ENCODE assay signal across 8 mouse cellular contexts in genomic region chr3:139205444-139205998, GRCm38 (mm10). TPM values are rescaled to one million over a fixed set of nuclear protein-coding genes. Genes with fewer than 3 reads are reported as not detected.
DNase-seq lines count a peak whose midpoint lies in the region; ATAC-seq and TF ChIP-seq lines count a peak whose summit lies in the region.

TSS of gene Stpg2 (plus strand) at chr3:139205694.

- peak within 1 kb of the TSS; percentile 69 for H3K4me2 ChIP-seq in hindbrain, embryonic 11.5 days (replicated peaks; ENCODE audit: low read depth, low read length)
- H3K4me2 ChIP-seq in lung, embryonic 14.5 days = peak within 1 kb of the TSS; percentile 87

- H3K36me3 ChIP-seq in hindbrain, embryonic 11.5 days (ENCODE audit: control insufficient read depth, insufficient read depth, low read length) = no peaks in the 10 kb centered on the region
- no peaks in the 10 kb centered on the region for H3K36me3 ChIP-seq in lung, embryonic 14.5 days (ENCODE audit: insufficient read depth)

- TF ChIP-seq CTCF in lung, embryonic 14.5 days (IDR thresholded peaks at IDR 0.05; ENCODE audit: low read depth) = 0 out of 2 replicates have a peak, but pooled peaks have one; percentile 24

- H3K9me3 ChIP-seq in hindbrain, embryonic 11.5 days (ENCODE audit: control insufficient read depth, low read length) = no peaks in the 10 kb centered on the region
- no peaks in the 10 kb centered on the region for H3K9me3 ChIP-seq in lung, embryonic 14.5 days (ENCODE audit: low read depth, low read length)

- peaks cover 5% of the 10 kb centered on the region; the same call in 1 of the 2 replicates for H3K27me3 ChIP-seq in hindbrain, embryonic 11.5 days (ENCODE audit: control insufficient read depth, insufficient read depth, low read length)
- H3K27me3 ChIP-seq in lung, embryonic 14.5 days (ENCODE audit: insufficient read depth, low read length) = peaks cover 9% of the 10 kb centered on the region

- peak; percentile 100 for ATAC-seq in hindbrain, embryonic 11.5 days (ENCODE audit: low FRiP score)
- peak; percentile 99 for ATAC-seq in lung, embryonic 14.5 days (ENCODE audit: insufficient read depth)
- ATAC-seq in neutrophil, adult 5-6 weeks (ENCODE audit: extremely low read depth, insufficient number of reproducible peaks, low FRiP score, poor library complexity, severe bottlenecking) = peak; percentile 94

- peak within 1 kb of the TSS; percentile 62 for H3K4me3 ChIP-seq in hindbrain, embryonic 11.5 days (ENCODE audit: low read depth, low read length)
- peak within 1 kb of the TSS; percentile 57 for H3K4me3 ChIP-seq in lung, embryonic 14.5 days (ENCODE audit: low read depth, low read length)

- H3K27ac ChIP-seq in hindbrain, embryonic 11.5 days (ENCODE audit: low read depth, low read length) = peak within 1 kb of the TSS; percentile 95
- peak within 1 kb of the TSS; percentile 92 for H3K27ac ChIP-seq in lung, embryonic 14.5 days (ENCODE audit: low read depth)

- DNase-seq in T-cell, adult 2 months (ENCODE audit: low spot score) = peak; percentile 95
- DNase-seq in cerebellum, postnatal 36 days = peak; percentile 91 to 96
- DNase-seq in frontal cortex, postnatal 14 days (ENCODE audit: low spot score in 2 of 2) = peak; percentile 91 to 92
- peak; percentile 96 for DNase-seq in hindbrain, embryonic 11.5 days (ENCODE audit: low spot score)
- peak; percentile 81 for DNase-seq in layer of hippocampus, adult 9-10 months (ENCODE audit: low spot score)
- DNase-seq in lung, embryonic 14.5 days = peak; percentile 96
- DNase-seq in testis, postnatal 10 days (ENCODE audit: low spot score) = peak; percentile 97

- under 1% methylated on average over 49 of the region's 49 CpGs for WGBS in hindbrain, embryonic 11.5 days
- WGBS in lung, embryonic 14.5 days = 2% methylated on average over 49 of the region's 49 CpGs

- H3K4me1 ChIP-seq in hindbrain, embryonic 11.5 days (replicated peaks; ENCODE audit: control insufficient read depth, insufficient read depth, low read length) = no peaks in the 10 kb centered on the region
- no peaks in the 10 kb centered on the region; the same call in 1 of the 2 replicates for H3K4me1 ChIP-seq in lung, embryonic 14.5 days (ENCODE audit: insufficient read depth)

- H3K9ac ChIP-seq in hindbrain, embryonic 11.5 days (ENCODE audit: low read depth, low read length) = peak within 1 kb of the TSS; percentile 75
- H3K9ac ChIP-seq in lung, embryonic 14.5 days = peak within 1 kb of the TSS; percentile 64

RNA-seq across cellular contexts. Expression of gene Stpg2, which starts in this region (rescaled TPM):
- polyA plus RNA-seq in hindbrain, embryonic 11.5 days (2014; fragmentation: Nextera tagmentation; extraction: Ambion mirVana) = 0.07 and 0.09 TPM in 2 replicates
- polyA plus RNA-seq in lung, embryonic 14.5 days (2014; fragmentation: Nextera tagmentation; extraction: Ambion mirVana) = not detected in 2 replicates
- total RNA-seq in neutrophil, adult 5-6 weeks (2017) = 0.23 TPM in 1 of 2 replicates, not detected in the other

Comparison
In these comparisons a context has a peak if more than half of its experiments do, and no peak if none do; other contexts are left out.
1. Peak in every context shown above with its lines: DNase-seq, ATAC-seq, H3K4me3 ChIP-seq and H3K27ac ChIP-seq.
2. Peak in DNase-seq, ATAC-seq, H3K4me3 ChIP-seq, H3K27ac ChIP-seq, H3K9ac ChIP-seq and H3K4me2 ChIP-seq in hindbrain, embryonic 11.5 days; RNA of the gene not detected or under 1 TPM.
3. Peak in DNase-seq, ATAC-seq, H3K4me3 ChIP-seq, H3K27ac ChIP-seq, H3K9ac ChIP-seq and H3K4me2 ChIP-seq in lung, embryonic 14.5 days; RNA of the gene not detected or under 1 TPM.
4. Peak in ATAC-seq in neutrophil, adult 5-6 weeks; RNA of the gene not detected or under 1 TPM.